Comparison of ENCODE assay signal across 8 mouse cellular contexts in genomic region chr5:90364526-90364925, GRCm38 (mm10). TPM values are rescaled to one million over a fixed set of nuclear protein-coding genes. Genes with fewer than 3 reads are reported as not detected.
A peak's percentile ranks its signal among the peaks of the same experiment; 100 is the strongest.
DNase-seq lines count a peak whose midpoint lies in the region; ATAC-seq and TF ChIP-seq lines count a peak whose summit lies in the region.

No protein-coding gene starts in this region.

- H3K9ac ChIP-seq in heart, embryonic 11.5 days (ENCODE audit: low read depth, low read length): peak overlapping the region; percentile 99
- H3K9ac ChIP-seq in kidney, embryonic 15.5 days: peak overlapping the region; percentile 97
- peak overlapping the region; percentile 96 for H3K9ac ChIP-seq in limb, embryonic 14.5 days (ENCODE audit: low read depth, low read length, severe bottlenecking)
- H3K9ac ChIP-seq in midbrain, embryonic 16.5 days (ENCODE audit: low read depth, low read length): peak overlapping the region; percentile 86
- peak overlapping the region; percentile 87 for H3K9ac ChIP-seq in stomach, embryonic 14.5 days (replicated peaks; ENCODE audit: low read depth, low read length)

- peaks cover 36% of the 10 kb centered on the region for H3K36me3 ChIP-seq in C2C12 (ENCODE audit: control insufficient read depth, insufficient read depth)
- H3K36me3 ChIP-seq in heart, embryonic 11.5 days (ENCODE audit: control insufficient read depth, insufficient read depth, low read length): no peaks in the 10 kb centered on the region
- H3K36me3 ChIP-seq in kidney, embryonic 15.5 days: peaks cover 12% of the 10 kb centered on the region
- no peaks in the 10 kb centered on the region for H3K36me3 ChIP-seq in limb, embryonic 14.5 days (ENCODE audit: control insufficient read depth, insufficient read depth, low read length)
- H3K36me3 ChIP-seq in midbrain, embryonic 16.5 days (ENCODE audit: control insufficient read depth, insufficient read depth, low read length): no peaks in the 10 kb centered on the region; the same call in 1 of the 2 replicates
- peaks cover 3% of the 10 kb centered on the region; the same call in 1 of the 2 replicates for H3K36me3 ChIP-seq in stomach, embryonic 14.5 days (ENCODE audit: control insufficient read depth, insufficient read depth, low read length)

- H3K27me3 ChIP-seq in C2C12 (ENCODE audit: control insufficient read depth, insufficient read depth, insufficient read length): no peaks in the 10 kb centered on the region
- H3K27me3 ChIP-seq in heart, embryonic 11.5 days (ENCODE audit: control insufficient read depth, insufficient read depth, low read length): no peaks in the 10 kb centered on the region
- no peaks in the 10 kb centered on the region for H3K27me3 ChIP-seq in kidney, embryonic 15.5 days
- no peaks in the 10 kb centered on the region for H3K27me3 ChIP-seq in limb, embryonic 14.5 days (ENCODE audit: control insufficient read depth, insufficient read depth, low read length)
- no peaks in the 10 kb centered on the region for H3K27me3 ChIP-seq in midbrain, embryonic 16.5 days (ENCODE audit: control insufficient read depth, insufficient read depth, low read depth, low read length)
- no peaks in the 10 kb centered on the region for H3K27me3 ChIP-seq in stomach, embryonic 14.5 days (ENCODE audit: control insufficient read depth, insufficient read depth, low read length)

- peak overlapping the region; percentile 81 for H3K4me2 ChIP-seq in heart, embryonic 11.5 days
- peak overlapping the region; percentile 67 for H3K4me2 ChIP-seq in kidney, embryonic 15.5 days
- peak overlapping the region; percentile 64 for H3K4me2 ChIP-seq in limb, embryonic 14.5 days (replicated peaks; ENCODE audit: low read depth, low read length, severe bottlenecking)
- peak overlapping the region; percentile 62 for H3K4me2 ChIP-seq in midbrain, embryonic 16.5 days (ENCODE audit: low read length)
- H3K4me2 ChIP-seq in stomach, embryonic 14.5 days (replicated peaks; ENCODE audit: low read depth, low read length): peak overlapping the region; percentile 66

- TF ChIP-seq POLR2A in embryonic fibroblast, embryonic 13.5 days (IDR thresholded peaks at IDR 0.05; ENCODE audit: low read depth, low read length): no peak
- no peak for TF ChIP-seq POLR2A in limb, embryonic 14.5 days (IDR thresholded peaks at IDR 0.05; ENCODE audit: borderline replicate concordance, extremely low read depth, insufficient read depth, insufficient read length)

- ATAC-seq in heart, embryonic 11.5 days (replicated peaks; ENCODE audit: insufficient number of reproducible peaks, low FRiP score, low TSS enrichment): no peak
- no peak for ATAC-seq in kidney, embryonic 15.5 days (replicated peaks; ENCODE audit: low FRiP score)
- no peak for ATAC-seq in limb, embryonic 14.5 days (ENCODE audit: low FRiP score, low read depth)
- no peak for ATAC-seq in midbrain, embryonic 16.5 days
- no peak for ATAC-seq in stomach, embryonic 14.5 days (ENCODE audit: insufficient number of reproducible peaks, insufficient read depth, low FRiP score, low read depth)

- peak; percentile 78 for DNase-seq in adrenal gland, postnatal 14 days
- peak; percentile 88 for DNase-seq in limb, embryonic 14.5 days (ENCODE audit: low spot score)

- H3K27ac ChIP-seq in embryonic fibroblast, embryonic 13.5 days (ENCODE audit: insufficient read depth, low read length): no peak overlapping the region
- no peak overlapping the region for H3K27ac ChIP-seq in heart, embryonic 11.5 days (ENCODE audit: low read depth, low read length)
- H3K27ac ChIP-seq in kidney, embryonic 15.5 days: peak overlapping the region; percentile 100; the same call in 1 of the 2 replicates
- H3K27ac ChIP-seq in limb, embryonic 14.5 days (replicated peaks; ENCODE audit: low read depth, low read length): 0 out of 2 replicates have a peak overlapping the region, but pooled peaks have one; percentile 100
- H3K27ac ChIP-seq in midbrain, embryonic 16.5 days (ENCODE audit: low read length): no peak overlapping the region
- peak overlapping the region; percentile 100 for H3K27ac ChIP-seq in stomach, embryonic 14.5 days (ENCODE audit: low read length)

- H3K4me3 ChIP-seq in C2C12 (ENCODE audit: insufficient read depth, poor library complexity, severe bottlenecking): peak overlapping the region; percentile 89
- H3K4me3 ChIP-seq in embryonic fibroblast, embryonic 13.5 days (ENCODE audit: insufficient read depth, low read length): peak overlapping the region; percentile 91
- peak overlapping the region; percentile 98 for H3K4me3 ChIP-seq in heart, embryonic 11.5 days (ENCODE audit: low read depth, low read length)
- H3K4me3 ChIP-seq in kidney, embryonic 15.5 days (replicated peaks): peak overlapping the region; percentile 78
- H3K4me3 ChIP-seq in limb, embryonic 14.5 days (replicated peaks; ENCODE audit: low read length): peak overlapping the region; percentile 94
- peak overlapping the region; percentile 95 for H3K4me3 ChIP-seq in midbrain, embryonic 16.5 days (ENCODE audit: low read depth, low read length)
- H3K4me3 ChIP-seq in stomach, embryonic 14.5 days (ENCODE audit: low read depth, low read length): peak overlapping the region; percentile 96

- H3K79me3 ChIP-seq in C2C12 (ENCODE audit: low read depth): peaks cover 65% of the 10 kb centered on the region

- H3K79me2 ChIP-seq in C2C12 (ENCODE audit: control insufficient read depth, insufficient read depth): peaks cover 80% of the 10 kb centered on the region

- TF ChIP-seq CTCF in C2C12 (IDR thresholded peaks at IDR 0.05; ENCODE audit: control insufficient read depth, insufficient read depth, insufficient read length): no peak
- TF ChIP-seq CTCF in embryonic fibroblast, embryonic 13.5 days (IDR thresholded peaks at IDR 0.05; ENCODE audit: borderline replicate concordance, insufficient read depth, low read length): no peak

- WGBS in heart, embryonic 11.5 days (ENCODE audit: insufficient replicate concordance): 3% methylated on average over 6 of the region's 6 CpGs
- 2% methylated on average over 6 of the region's 6 CpGs for WGBS in kidney, embryonic 15.5 days
- 2% methylated on average over 6 of the region's 6 CpGs for WGBS in limb, embryonic 14.5 days
- WGBS in midbrain, embryonic 16.5 days: 5% methylated on average over 6 of the region's 6 CpGs
- WGBS in stomach, embryonic 14.5 days: 1% methylated on average over 6 of the region's 6 CpGs

- H3ac ChIP-seq in C2C12 (ENCODE audit: control insufficient read depth, insufficient read length, low read depth): peak overlapping the region; percentile 91

- H3K4me1 ChIP-seq in embryonic fibroblast, embryonic 13.5 days (ENCODE audit: control insufficient read depth, insufficient read depth, low read length): no peaks in the 10 kb centered on the region; the same call in 1 of the 2 replicates
- H3K4me1 ChIP-seq in heart, embryonic 11.5 days (ENCODE audit: control insufficient read depth, insufficient read depth, low read length): peaks cover 18% of the 10 kb centered on the region
- H3K4me1 ChIP-seq in kidney, embryonic 15.5 days: peaks cover 20% of the 10 kb centered on the region
- H3K4me1 ChIP-seq in limb, embryonic 14.5 days (ENCODE audit: control insufficient read depth, insufficient read depth, low read length): peaks cover 16% of the 10 kb centered on the region
- H3K4me1 ChIP-seq in midbrain, embryonic 16.5 days (ENCODE audit: control insufficient read depth, insufficient read depth, low read length): peaks cover 28% of the 10 kb centered on the region
- H3K4me1 ChIP-seq in stomach, embryonic 14.5 days (ENCODE audit: control insufficient read depth, insufficient read depth, low read length): peaks cover 19% of the 10 kb centered on the region

- H3K9me3 ChIP-seq in heart, embryonic 11.5 days (replicated peaks; ENCODE audit: control insufficient read depth, low read length): no peaks in the 10 kb centered on the region
- H3K9me3 ChIP-seq in kidney, embryonic 15.5 days (replicated peaks): no peaks in the 10 kb centered on the region
- no peaks in the 10 kb centered on the region for H3K9me3 ChIP-seq in limb, embryonic 14.5 days (ENCODE audit: control insufficient read depth, low read length)
- H3K9me3 ChIP-seq in midbrain, embryonic 16.5 days (replicated peaks; ENCODE audit: control insufficient read depth, low read length, poor library complexity, severe bottlenecking): no peaks in the 10 kb centered on the region
- no peaks in the 10 kb centered on the region for H3K9me3 ChIP-seq in stomach, embryonic 14.5 days (ENCODE audit: control insufficient read depth, low read depth, low read length)

TF ChIP-seq in C2C12, 6 proteins besides CTCF, POLR2A, EP300 and RAD21 (continues in another document):
- TF ChIP-seq MAX (IDR thresholded peaks at IDR 0.05) (no peak), FOSL1 (IDR thresholded peaks at IDR 0.05; ENCODE audit: insufficient read depth, low read length, poor library complexity, severe bottlenecking) (no peak), MYOD1 (IDR thresholded peaks at IDR 0.05; ENCODE audit: control insufficient read depth, insufficient read length, low read depth) (no peak), CEBPB (IDR thresholded peaks at IDR 0.05; ENCODE audit: low read depth) (no peak), USF1 (IDR thresholded peaks at IDR 0.05; ENCODE audit: low read depth) (no peak)

RNA-seq across cellular contexts. Expression of gene Ankrd17, which starts 1.9 kb away (rescaled TPM):
- 16.0 TPM for polyA plus RNA-seq in C2C12 (2012; fragmentation: generic; extraction: Trizol)
- 97.8 and 100 TPM in 2 replicates for total RNA-seq in adrenal gland, postnatal 14 days (2021)
- polyA plus RNA-seq in embryonic fibroblast, embryonic 13.5 days (2011; ENCODE audit: insufficient read length, low read depth, missing spikeins): 112 and 120 TPM in 2 replicates
- 24.2 and 26.8 TPM in 2 replicates for polyA plus RNA-seq in heart, embryonic 11.5 days (2014; fragmentation: Nextera tagmentation; extraction: Ambion mirVana)
- polyA plus RNA-seq in kidney, embryonic 15.5 days (2015; fragmentation: Nextera tagmentation; extraction: Ambion mirVana): 25.3 and 26.3 TPM in 2 replicates
- polyA plus RNA-seq in limb, embryonic 14.5 days (2012; rRNA removed): 54.4 and 58.8 TPM in 2 replicates
- polyA plus RNA-seq in limb, embryonic 14.5 days (2014; fragmentation: Nextera tagmentation; extraction: Ambion mirVana): 34.9 and 38.2 TPM in 2 replicates
- polyA plus RNA-seq in midbrain, embryonic 16.5 days (2015; fragmentation: Nextera tagmentation; extraction: Ambion mirVana): 28.4 and 33.1 TPM in 2 replicates
- 41.6 and 43.6 TPM in 2 replicates for polyA plus RNA-seq in stomach, embryonic 14.5 days (2014; fragmentation: Nextera tagmentation; extraction: Ambion mirVana)

RNA-seq across cellular contexts. Expression of gene Gm9958, which starts 2.5 kb away (rescaled TPM):
- 0.28 TPM for polyA plus RNA-seq in C2C12 (2012; fragmentation: generic; extraction: Trizol)
- 2.8 and 3.4 TPM in 2 replicates for total RNA-seq in adrenal gland, postnatal 14 days (2021)
- polyA plus RNA-seq in embryonic fibroblast, embryonic 13.5 days (2011; ENCODE audit: insufficient read length, low read depth, missing spikeins): 0.90 and 1.1 TPM in 2 replicates
- polyA plus RNA-seq in heart, embryonic 11.5 days (2014; fragmentation: Nextera tagmentation; extraction: Ambion mirVana): 2.0 and 3.4 TPM in 2 replicates
- polyA plus RNA-seq in kidney, embryonic 15.5 days (2015; fragmentation: Nextera tagmentation; extraction: Ambion mirVana): 6.3 and 7.0 TPM in 2 replicates
- 3.2 and 3.8 TPM in 2 replicates for polyA plus RNA-seq in limb, embryonic 14.5 days (2012; rRNA removed)
- 6.2 and 6.7 TPM in 2 replicates for polyA plus RNA-seq in limb, embryonic 14.5 days (2014; fragmentation: Nextera tagmentation; extraction: Ambion mirVana)
- polyA plus RNA-seq in midbrain, embryonic 16.5 days (2015; fragmentation: Nextera tagmentation; extraction: Ambion mirVana): 4.8 and 5.4 TPM in 2 replicates
- polyA plus RNA-seq in stomach, embryonic 14.5 days (2014; fragmentation: Nextera tagmentation; extraction: Ambion mirVana): 5.9 and 6.1 TPM in 2 replicates

Comparison
In these comparisons a context has a peak if more than half of its experiments do, and no peak if none do; other contexts are left out.
1. H3K27ac ChIP-seq: peak in kidney, embryonic 15.5 days (single experiment), limb, embryonic 14.5 days (single experiment) and stomach, embryonic 14.5 days (single experiment); none in embryonic fibroblast, embryonic 13.5 days (single experiment), heart, embryonic 11.5 days (single experiment) and midbrain, embryonic 16.5 days (single experiment).
2. Peak in every context shown above with its lines, with median percentiles within 50 percentile points of each other: H3K4me3 ChIP-seq, H3K4me2 ChIP-seq and H3K9ac ChIP-seq.